ENCODE assay signal across 24 mouse cellular contexts in genomic region chr11:68577076-68577475, GRCm38 (mm10). TPM values are rescaled to one million over a fixed set of nuclear protein-coding genes. Genes with fewer than 3 reads are reported as not detected.
DNase-seq lines count a peak whose midpoint lies in the region; TF ChIP-seq lines count a peak whose summit lies in the region.
"Had no signal": no experiment of that assay in that cellular context is flagged by ENCODE, and none has a peak within 500 bp of the region (broad histone marks: within the 10 kb centered on the region; RNA-seq: fewer than 3 reads in every experiment).

No protein-coding gene starts in this region.

- no peaks in the 10 kb centered on the region for H3K36me3 ChIP-seq in heart, adult 2 months (ENCODE audit: control insufficient read depth, insufficient read depth, low read length)
- H3K36me3 ChIP-seq: G1E had no signal

- DNase-seq in heart, adult 11 months = peak; percentile 90
- no peak for DNase-seq in heart, adult 2 months
- peak; percentile 64 for DNase-seq in NIH3T3 (ENCODE audit: low read depth)
- DNase-seq in spleen, postnatal 10 days (ENCODE audit: low spot score in 2 of 2) = no peak
- DNase-seq: adrenal gland, adult 2 months; adrenal gland, adult 8-10 months; adrenal gland, postnatal 10 days; adrenal gland, postnatal 14 days; adrenal gland, postnatal 25 days; adrenal gland, postnatal 36 days; B cell, adult 2 months; cerebellum, adult 11 months; cerebellum, adult 11-12 months; cerebellum, adult 18-20 months; cerebellum, adult 2 months had no signal

- no peak for TF ChIP-seq POLR2A in heart, adult 2 months (IDR thresholded peaks at IDR 0.05; ENCODE audit: insufficient read depth, low read depth, low read length)

- no peak overlapping the region for H3K4me3 ChIP-seq in heart, adult 2 months

- no peak for TF ChIP-seq CTCF in heart, adult 2 months (IDR thresholded peaks at IDR 0.05)

- no peak overlapping the region for H3K9ac ChIP-seq in heart, adult 2 months (ENCODE audit: low read depth, low read length)

- TF ChIP-seq EP300 in heart, adult 2 months (IDR thresholded peaks at IDR 0.05; ENCODE audit: insufficient read depth, low read depth, low read length) = no peak

- H3K4me1 ChIP-seq in heart, adult 2 months (ENCODE audit: control insufficient read depth, insufficient read depth, low read length) = no peaks in the 10 kb centered on the region

- H3K27me3 ChIP-seq in heart, adult 2 months (ENCODE audit: control insufficient read depth, insufficient read depth, low read length) = no peaks in the 10 kb centered on the region

- no peak overlapping the region for H3K27ac ChIP-seq in heart, adult 2 months

- no peaks in the 10 kb centered on the region for H3K79me2 ChIP-seq in heart, adult 2 months (replicated peaks; ENCODE audit: control insufficient read depth, insufficient read depth, low read length)

- intact Hi-C loops in heart, adult 2 months (cut with DNase I) = no loop called here

- 64% methylated on average over 1 of the region's 1 CpGs for WGBS in heart, adult 2 months

RNA-seq across cellular contexts. Expression of gene Ccdc42, which starts 9.7 kb away (rescaled TPM):
- not detected for total RNA-seq in heart, adult 2 months (2021)
- 0.26 TPM in 1 of 2 replicates, not detected in the other for polyA plus RNA-seq in heart, adult 2 months (2012; rRNA removed)
- total RNA-seq: adrenal gland, adult 2 months; adrenal gland, adult 8-10 months; adrenal gland, postnatal 14 days; adrenal gland, postnatal 25 days; adrenal gland, postnatal 36 days; CH12.LX; ES-E14; G1E; MEL had no signal
- polyA plus RNA-seq: activated CD4-positive, CD25-positive, alpha-beta regulatory T cell, adult 4 months; adrenal gland, adult 2 months; C2C12; CD4-positive, CD25-positive, alpha-beta regulatory T cell, adult 4 months; G1E; Patski had no signal

RNA-seq across cellular contexts. Expression of gene Mfsd6l, which starts 21.1 kb away (rescaled TPM):
- total RNA-seq in heart, adult 2 months (2021) = not detected
- 0.56 and 0.61 TPM in 2 replicates for polyA plus RNA-seq in heart, adult 2 months (2012; rRNA removed)
- total RNA-seq: adrenal gland, adult 18-20 months; adrenal gland, postnatal 36 days; MEL had no signal
- polyA plus RNA-seq: activated CD4-positive, CD25-positive, alpha-beta regulatory T cell, adult 4 months; C2C12; CD4-positive, CD25-positive, alpha-beta regulatory T cell, adult 4 months; G1E had no signal

Comparison
In these comparisons a context has a peak if more than half of its experiments do, and no peak if none do; other contexts are left out.
1. DNase-seq: peak in heart, adult 11 months (single experiment) and NIH3T3 (single experiment); none in heart, adult 2 months (0 of 2) and spleen, postnatal 10 days (0 of 2).